Mouse (Mus musculus): ENCODE measurements at regions not wholly inside any gene's neighbourhood (a gene's known extent, or its start where the extent isn't known, plus 50 kb on each side); places are given as distances from the start of the nearest gene placed in this dataset.
A peak's percentile ranks its signal among the peaks of the same experiment; 100 is the strongest.

DNA sequence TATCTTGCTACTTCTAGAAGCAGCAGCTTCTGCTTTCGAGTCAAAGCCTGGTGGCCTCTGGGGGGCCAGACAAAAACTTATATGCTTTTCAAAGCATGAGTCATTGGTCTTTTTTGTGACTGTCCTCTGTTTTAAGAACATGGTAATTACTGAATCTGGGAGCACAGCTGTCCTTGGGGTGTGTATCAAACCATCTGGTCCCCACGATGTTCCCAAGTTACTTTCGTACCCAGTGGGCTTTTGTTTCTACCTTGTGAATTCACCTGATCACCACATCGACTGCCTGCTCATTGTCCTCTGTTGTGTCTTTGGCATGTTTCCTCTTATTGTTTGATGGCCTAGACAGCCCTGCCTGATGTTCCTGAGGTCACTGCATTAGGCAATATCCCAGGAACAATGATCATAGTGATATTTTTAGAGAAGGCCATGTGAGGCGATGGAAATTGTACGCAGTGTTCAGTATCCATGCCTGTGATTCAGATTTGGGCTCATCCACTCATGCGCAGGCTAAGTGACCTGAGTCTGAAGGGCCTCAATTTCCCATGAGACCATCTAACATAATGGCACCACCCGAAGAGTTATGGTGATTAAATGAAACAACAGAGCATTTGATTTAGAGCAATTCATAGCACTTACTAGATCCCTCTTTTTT, 275.1 kb upstream of the Gm21798 start:
- 77% methylated on average over 8 of the region's 8 CpGs for WGBS

DNA sequence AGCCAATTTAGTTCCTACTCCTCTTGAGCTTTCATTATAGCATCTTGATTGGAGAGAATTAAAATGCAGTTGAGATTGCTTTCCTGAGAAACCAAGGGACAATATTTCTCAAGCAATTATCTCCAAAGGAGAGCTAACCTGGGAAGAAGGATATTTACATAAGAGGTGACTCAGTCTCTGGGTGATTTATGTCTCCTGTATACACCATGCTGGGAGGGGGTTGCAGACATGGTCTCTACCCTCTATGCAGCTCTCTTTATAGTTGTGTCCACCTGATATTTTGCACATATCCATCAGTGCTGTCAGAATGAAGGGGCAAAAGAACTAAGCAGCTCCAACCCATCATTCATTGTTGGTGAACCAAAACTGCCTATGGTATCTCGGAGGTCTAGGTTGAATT, 274.6 kb upstream of the Gm21798 start:
- DNase-seq (no peak), ATAC-seq (no peak)
- Histone ChIP-seq H3K9ac (no peak overlapping the region), H3K4me2 (ENCODE audit: low read depth) (no peak overlapping the region), H3K36me3 (ENCODE audit: insufficient read depth) (no peaks in the 10 kb centered on the region), H3K4me3 (ENCODE audit: low read depth, low read length) (no peak overlapping the region), H3K27me3 (ENCODE audit: insufficient read depth, low read length) (no peaks in the 10 kb centered on the region), H3K9me3 (ENCODE audit: low read length) (no peaks in the 10 kb centered on the region), H3K27ac (ENCODE audit: low read depth, low read length) (no peak overlapping the region), H3K4me1 (ENCODE audit: insufficient read depth) (no peaks in the 10 kb centered on the region)
- 83% methylated on average over 1 of the region's 1 CpGs for WGBS
- no peak for TF ChIP-seq CTCF (IDR thresholded peaks at IDR 0.05; ENCODE audit: low read depth)

More for the DNA sequence above, 275.1 kb upstream of the Gm21798 start:
- no peaks in the 10 kb centered on the region for H3K4me1 ChIP-seq (ENCODE audit: insufficient read depth)
- H3K4me3 ChIP-seq (ENCODE audit: low read depth, low read length): no peak overlapping the region
- no peak overlapping the region for H3K9ac ChIP-seq
- H3K4me2 ChIP-seq (ENCODE audit: low read depth): no peak overlapping the region
- DNase-seq (no peak), ATAC-seq (no peak)
- no peaks in the 10 kb centered on the region for H3K36me3 ChIP-seq (ENCODE audit: insufficient read depth)
- H3K27ac ChIP-seq (ENCODE audit: low read depth, low read length): no peak overlapping the region
- no peak for TF ChIP-seq CTCF (IDR thresholded peaks at IDR 0.05; ENCODE audit: low read depth)
- no peaks in the 10 kb centered on the region for H3K27me3 ChIP-seq (ENCODE audit: insufficient read depth, low read length)
- no peaks in the 10 kb centered on the region for H3K9me3 ChIP-seq (ENCODE audit: low read length)

DNA sequence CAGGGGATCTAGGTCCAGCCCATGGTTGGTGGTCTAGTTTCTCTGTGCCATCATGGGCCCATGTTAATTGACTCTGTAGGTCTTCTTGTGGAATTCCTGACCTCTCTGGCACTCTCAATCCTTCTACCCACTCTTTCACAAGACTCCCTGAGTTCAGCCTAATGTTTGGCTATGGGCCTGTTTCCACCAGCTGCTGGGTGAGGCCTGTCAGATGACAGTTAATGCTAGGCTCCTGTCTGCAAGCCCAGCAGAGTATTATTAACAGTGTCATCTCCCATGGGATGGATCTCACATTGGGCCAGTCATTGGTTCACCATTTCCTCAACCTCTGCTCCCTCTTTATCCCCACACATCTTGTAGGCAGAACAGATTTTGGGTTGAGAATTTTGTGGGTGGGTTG, 271.5 kb upstream of the Gm21798 start:
- no peaks in the 10 kb centered on the region for H3K9me3 ChIP-seq (ENCODE audit: low read length)
- no peak overlapping the region for H3K4me3 ChIP-seq (ENCODE audit: low read depth, low read length)
- no peaks in the 10 kb centered on the region for H3K4me1 ChIP-seq (ENCODE audit: insufficient read depth)
- H3K27me3 ChIP-seq (ENCODE audit: insufficient read depth, low read length): no peaks in the 10 kb centered on the region
- TF ChIP-seq CTCF (IDR thresholded peaks at IDR 0.05; ENCODE audit: low read depth): no peak
- no peak overlapping the region for H3K27ac ChIP-seq (ENCODE audit: low read depth, low read length)
- no peak for DNase-seq
- no peaks in the 10 kb centered on the region for H3K36me3 ChIP-seq (ENCODE audit: insufficient read depth)
- H3K9ac ChIP-seq: no peak overlapping the region
- ATAC-seq: no peak
- H3K4me2 ChIP-seq (ENCODE audit: low read depth): no peak overlapping the region

DNA sequence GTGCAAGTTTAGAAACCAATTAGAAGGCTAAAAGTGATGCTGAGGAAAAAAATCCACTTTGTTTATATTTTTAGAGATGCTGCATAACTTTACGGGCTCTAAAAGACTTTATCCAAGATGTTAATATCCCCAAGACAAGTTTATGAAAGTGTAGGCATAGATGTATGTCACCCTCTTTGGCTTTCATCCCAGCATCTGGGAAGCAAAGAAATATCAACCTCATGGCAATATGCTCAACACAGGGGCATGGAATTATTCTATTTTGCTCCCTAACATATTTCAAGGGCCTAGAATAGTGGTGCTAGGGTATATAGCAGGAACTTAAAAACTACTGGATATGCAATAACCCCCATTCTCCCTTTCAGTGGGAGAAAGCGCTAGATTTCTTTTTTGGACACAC, 260.0 kb upstream of the Gm21798 start:
- Histone ChIP-seq H3K27me3 (ENCODE audit: insufficient read depth, low read length) (no peaks in the 10 kb centered on the region), H3K27ac (ENCODE audit: low read depth, low read length) (no peak overlapping the region), H3K9me3 (ENCODE audit: low read length) (no peaks in the 10 kb centered on the region), H3K36me3 (ENCODE audit: insufficient read depth) (no peaks in the 10 kb centered on the region), H3K4me1 (ENCODE audit: insufficient read depth) (no peaks in the 10 kb centered on the region), H3K4me2 (ENCODE audit: low read depth) (no peak overlapping the region), H3K4me3 (ENCODE audit: low read depth, low read length) (no peak overlapping the region), H3K9ac (no peak overlapping the region)
- ATAC-seq (no peak), DNase-seq (no peak)
- no peak for TF ChIP-seq CTCF (IDR thresholded peaks at IDR 0.05; ENCODE audit: low read depth)
- WGBS: 81% methylated on average over 2 of the region's 2 CpGs

DNA sequence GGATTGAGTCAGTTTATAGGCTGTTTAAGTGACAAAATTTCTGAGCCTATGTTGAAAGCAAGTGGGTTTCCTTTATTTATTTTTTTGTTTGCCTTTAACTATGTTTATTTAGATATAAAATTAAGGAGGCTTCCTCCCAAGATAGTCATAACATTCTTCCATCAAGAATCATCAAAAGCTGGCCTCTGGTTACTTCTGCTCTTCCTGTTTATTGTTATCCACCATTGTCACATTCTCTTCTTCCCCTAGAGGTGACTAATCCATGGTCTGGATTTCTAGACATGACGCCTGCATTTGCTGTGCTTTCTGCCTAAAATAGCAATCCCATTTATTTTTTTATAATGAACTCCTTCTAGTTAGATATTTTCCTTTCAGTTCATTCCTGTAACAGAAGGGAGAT, 259.3 kb upstream of the Gm21798 start:
- no peak for TF ChIP-seq CTCF (IDR thresholded peaks at IDR 0.05; ENCODE audit: low read depth)
- no peak for DNase-seq
- Histone ChIP-seq H3K9ac (no peak overlapping the region), H3K4me3 (ENCODE audit: low read depth, low read length) (no peak overlapping the region), H3K27me3 (ENCODE audit: insufficient read depth, low read length) (no peaks in the 10 kb centered on the region), H3K27ac (ENCODE audit: low read depth, low read length) (no peak overlapping the region), H3K36me3 (ENCODE audit: insufficient read depth) (no peaks in the 10 kb centered on the region), H3K9me3 (ENCODE audit: low read length) (no peaks in the 10 kb centered on the region), H3K4me2 (ENCODE audit: low read depth) (no peak overlapping the region), H3K4me1 (ENCODE audit: insufficient read depth) (no peaks in the 10 kb centered on the region)
- no peak for ATAC-seq
- 67% methylated on average over 1 of the region's 1 CpGs for WGBS

DNA sequence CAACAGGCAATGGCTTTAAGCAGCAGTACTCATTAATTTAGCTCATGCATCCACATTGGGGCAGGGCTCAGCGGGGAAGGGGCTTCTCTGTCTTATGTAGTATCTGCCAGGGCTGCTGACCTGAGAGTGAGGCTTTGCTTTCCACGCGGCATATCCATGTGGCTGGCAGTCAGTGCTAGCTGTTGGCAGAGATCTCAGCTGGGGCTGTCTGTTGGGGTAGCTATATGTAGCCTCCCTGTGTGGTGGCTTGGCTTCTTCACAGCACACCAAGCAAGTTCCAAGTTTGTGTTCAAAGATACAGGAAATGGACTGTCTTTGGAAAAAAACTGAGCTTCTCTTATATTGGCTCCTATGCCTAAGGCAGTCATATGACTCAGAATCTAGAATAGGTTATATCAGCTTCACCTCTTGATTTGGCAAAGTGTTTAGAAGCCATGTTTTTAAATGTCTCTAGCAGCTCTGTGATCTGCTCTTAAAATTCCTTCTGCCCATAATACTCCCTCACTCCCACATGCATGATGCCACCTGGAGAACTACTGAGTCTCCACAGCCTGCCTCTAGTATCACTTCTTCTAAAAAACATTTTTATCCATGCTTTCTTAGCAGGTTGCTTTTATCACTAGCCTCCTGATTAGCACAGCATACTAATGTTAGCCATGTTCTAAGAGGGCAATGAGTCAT, 254.9 kb upstream of the Gm21798 start:
- Histone ChIP-seq H3K9me3 (ENCODE audit: low read length) (no peaks in the 10 kb centered on the region), H3K36me3 (ENCODE audit: insufficient read depth) (no peaks in the 10 kb centered on the region), H3K4me1 (ENCODE audit: insufficient read depth) (no peaks in the 10 kb centered on the region), H3K9ac (no peak overlapping the region), H3K4me2 (ENCODE audit: low read depth) (no peak overlapping the region), H3K27me3 (ENCODE audit: insufficient read depth, low read length) (no peaks in the 10 kb centered on the region), H3K4me3 (ENCODE audit: low read depth, low read length) (no peak overlapping the region), H3K27ac (ENCODE audit: low read depth, low read length) (no peak overlapping the region)
- TF ChIP-seq CTCF (IDR thresholded peaks at IDR 0.05; ENCODE audit: low read depth): no peak
- ATAC-seq (peak; percentile 93), DNase-seq (peak; percentile 68)
- WGBS: 55% methylated on average over 3 of the region's 3 CpGs

DNA sequence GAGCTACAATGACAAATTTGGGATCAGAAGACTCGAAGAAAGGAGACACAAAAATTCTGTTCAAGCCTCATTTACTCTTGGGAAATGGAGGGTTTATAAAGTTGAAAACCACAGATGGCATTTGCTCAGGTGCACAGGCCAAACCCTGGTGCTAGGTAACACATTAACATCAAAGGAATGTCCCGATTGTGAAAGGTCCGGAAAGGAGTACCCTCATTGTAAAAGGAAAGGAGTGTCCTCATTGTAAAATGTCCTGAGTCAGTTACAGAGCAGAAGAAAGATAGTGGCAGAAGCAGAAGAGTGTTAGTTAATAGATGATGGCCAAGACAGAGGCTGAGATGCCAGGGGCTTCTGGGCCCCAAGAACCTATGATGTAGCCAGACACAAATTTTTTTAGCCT, 252.8 kb upstream of the Gm21798 start:
- no peaks in the 10 kb centered on the region for H3K4me1 ChIP-seq (ENCODE audit: insufficient read depth)
- ATAC-seq (no peak), DNase-seq (no peak)
- no peaks in the 10 kb centered on the region for H3K36me3 ChIP-seq (ENCODE audit: insufficient read depth)
- no peaks in the 10 kb centered on the region for H3K27me3 ChIP-seq (ENCODE audit: insufficient read depth, low read length)
- no peak overlapping the region for H3K9ac ChIP-seq
- TF ChIP-seq CTCF (IDR thresholded peaks at IDR 0.05; ENCODE audit: low read depth): no peak
- no peak overlapping the region for H3K4me3 ChIP-seq (ENCODE audit: low read depth, low read length)
- no peaks in the 10 kb centered on the region for H3K9me3 ChIP-seq (ENCODE audit: low read length)
- no peak overlapping the region for H3K27ac ChIP-seq (ENCODE audit: low read depth, low read length)
- H3K4me2 ChIP-seq (ENCODE audit: low read depth): no peak overlapping the region
- 87% methylated on average over 3 of the region's 3 CpGs for WGBS
